Mouse (Mus musculus): ENCODE results near the gene Slc46a3.

Gene Slc46a3

DNA sequence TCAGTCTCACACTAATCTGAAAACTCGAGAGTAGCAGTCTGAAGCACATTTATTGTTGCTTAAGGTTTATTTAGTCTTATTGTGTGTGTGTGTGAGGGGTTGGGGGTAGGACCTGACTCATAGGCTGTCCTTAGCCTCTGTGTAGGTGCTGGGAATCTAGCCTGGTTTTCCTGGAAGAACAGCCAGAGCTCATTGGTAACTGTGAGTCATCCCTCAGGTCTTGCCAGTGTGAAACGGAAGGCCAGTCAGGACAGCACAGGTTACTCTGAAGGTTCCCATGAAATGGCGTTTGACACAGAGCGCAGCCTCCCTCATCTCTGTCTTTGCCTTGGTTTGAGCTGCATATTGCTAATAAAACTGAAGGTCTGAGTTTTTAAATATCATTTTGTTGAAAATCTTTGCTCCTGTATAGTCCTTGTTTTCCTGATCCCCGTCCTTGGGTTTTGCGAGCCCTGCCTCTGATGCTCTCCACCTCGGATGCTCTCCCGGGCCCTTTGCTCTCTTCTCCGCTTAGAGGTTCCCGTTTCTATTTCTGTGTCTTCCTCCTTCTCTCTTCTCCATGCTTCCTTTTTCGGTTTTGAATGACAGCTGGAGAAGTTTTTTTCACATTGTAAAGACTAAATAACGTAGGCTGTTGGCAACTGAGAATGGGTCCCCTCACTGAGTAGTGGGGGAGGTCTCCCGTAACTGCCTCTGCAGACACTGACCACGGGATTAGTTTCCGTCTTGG lies 23.4 kb downstream of the Slc46a3 start:
- ChIA-PET CTCF (interaction anchor here in 1 of 4 experiments (0.6 kb wide), 2 partner anchors 14 kb away, joined by 3 to 5 read pairs; no protein-coding TSS in a partner anchor), POLR2A (interaction anchor here in 3 of 4 experiments (0.6 to 4.6 kb wide), 9 partner anchors 8 to 657 kb away, joined by 3 to 20 read pairs (median 8); partner anchors contain the start of genes Slc46a3 (in 2 of the 3) and Pomp (in 1 of the 3))

DNA sequence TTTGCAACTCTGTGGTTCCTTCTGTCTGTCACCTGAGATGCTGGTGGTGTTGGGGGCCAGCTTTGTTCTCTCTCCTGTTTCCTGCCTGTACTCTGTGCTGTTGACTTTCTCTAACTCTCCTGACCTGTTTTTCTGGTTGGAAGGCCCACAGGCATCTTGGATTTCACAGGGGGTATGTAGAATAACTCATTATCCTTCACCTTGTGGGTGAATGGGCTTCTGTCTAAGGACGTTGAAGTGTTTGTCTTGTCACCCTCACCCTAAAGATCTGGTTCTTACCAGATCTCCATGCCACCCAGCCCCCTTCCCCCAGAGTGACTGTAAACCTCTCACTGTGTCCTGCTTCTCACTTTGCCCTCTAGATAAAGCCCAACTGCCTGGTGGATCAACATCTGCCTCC lies 24.3 kb downstream of the Slc46a3 start:
- ChIA-PET CTCF (interaction anchor here (0.6 to 2.0 kb wide), 9 partner anchors 13 to 540 kb away, joined by 3 to 11 read pairs (median 3); partner anchors contain the start of gene Slc46a3 (in 1 of the 4)), POLR2A (interaction anchor here in 3 of 4 experiments (0.6 to 4.6 kb wide), 17 partner anchors 8 to 656 kb away, joined by 3 to 20 read pairs (median 4); partner anchors contain the start of genes Pomp (in 2 of the 3) and Slc46a3 (in 2 of the 3))

DNA sequence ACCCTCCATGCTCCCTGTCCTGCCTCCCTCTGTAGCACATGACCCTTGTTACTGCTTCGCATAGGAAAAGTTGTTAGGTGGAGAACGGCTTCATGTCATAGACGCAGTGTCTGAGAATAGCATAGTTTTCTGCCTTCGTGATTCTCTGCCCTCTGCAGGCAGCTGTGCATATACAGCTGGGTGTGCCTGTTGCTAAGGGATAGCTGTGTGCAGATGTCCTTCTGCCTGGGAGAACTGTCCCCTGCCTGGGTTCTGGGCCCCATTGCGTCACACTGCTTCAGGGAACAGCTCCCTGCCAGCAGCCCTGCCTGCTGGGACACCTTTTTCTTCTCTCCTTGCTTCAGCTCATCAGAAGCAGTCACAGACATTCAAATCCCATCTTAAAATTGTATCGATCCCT lies 25.0 kb downstream of the Slc46a3 start:
- CTCF ChIA-PET: interaction anchor here (0.6 to 2.0 kb wide), 12 partner anchors 8 to 372 kb away, joined by 3 to 11 read pairs (median 3); partner anchors contain the start of genes Pomp (in 1 of the 4) and Slc46a3 (in 1 of the 4)
- POLR2A ChIA-PET: interaction anchor here in 3 of 4 experiments (0.7 to 4.6 kb wide), 17 partner anchors 8 to 461 kb away, joined by 3 to 20 read pairs (median 4); partner anchors contain the start of genes Pomp (in 3 of the 3) and Slc46a3 (in 2 of the 3)

DNA sequence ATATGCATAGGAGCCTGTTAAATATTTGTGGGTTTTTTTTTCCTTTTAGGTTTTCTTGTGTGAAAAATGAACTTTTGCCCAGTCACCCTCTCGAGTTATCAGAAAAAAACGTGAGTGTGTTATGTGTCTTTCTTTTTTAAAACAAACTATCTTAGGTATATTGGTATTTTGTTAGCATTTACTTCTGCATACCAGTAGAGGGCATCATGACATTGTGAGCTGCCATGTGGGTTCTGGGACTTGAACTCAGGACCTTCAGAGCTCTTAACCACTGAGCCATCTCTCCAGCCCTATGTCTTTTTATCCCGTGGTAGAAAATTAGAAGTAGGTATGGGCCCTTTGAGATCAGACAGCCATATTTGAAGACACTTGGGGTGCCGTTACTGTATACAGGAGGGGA lies 25.9 kb downstream of the Slc46a3 start:
- ChIA-PET CTCF (interaction anchor here in 3 of 4 experiments (0.6 to 2.0 kb wide), 9 partner anchors 8 to 415 kb away, joined by 3 to 11 read pairs (median 4); partner anchors contain the start of genes Pomp (in 1 of the 3) and Slc46a3 (in 1 of the 3)), POLR2A (interaction anchor here in 2 of 4 experiments (1.2 to 4.6 kb wide), 6 partner anchors 9 to 38 kb away, joined by 3 to 20 read pairs (median 6); partner anchors contain the start of gene Slc46a3 (in 1 of the 2))

DNA sequence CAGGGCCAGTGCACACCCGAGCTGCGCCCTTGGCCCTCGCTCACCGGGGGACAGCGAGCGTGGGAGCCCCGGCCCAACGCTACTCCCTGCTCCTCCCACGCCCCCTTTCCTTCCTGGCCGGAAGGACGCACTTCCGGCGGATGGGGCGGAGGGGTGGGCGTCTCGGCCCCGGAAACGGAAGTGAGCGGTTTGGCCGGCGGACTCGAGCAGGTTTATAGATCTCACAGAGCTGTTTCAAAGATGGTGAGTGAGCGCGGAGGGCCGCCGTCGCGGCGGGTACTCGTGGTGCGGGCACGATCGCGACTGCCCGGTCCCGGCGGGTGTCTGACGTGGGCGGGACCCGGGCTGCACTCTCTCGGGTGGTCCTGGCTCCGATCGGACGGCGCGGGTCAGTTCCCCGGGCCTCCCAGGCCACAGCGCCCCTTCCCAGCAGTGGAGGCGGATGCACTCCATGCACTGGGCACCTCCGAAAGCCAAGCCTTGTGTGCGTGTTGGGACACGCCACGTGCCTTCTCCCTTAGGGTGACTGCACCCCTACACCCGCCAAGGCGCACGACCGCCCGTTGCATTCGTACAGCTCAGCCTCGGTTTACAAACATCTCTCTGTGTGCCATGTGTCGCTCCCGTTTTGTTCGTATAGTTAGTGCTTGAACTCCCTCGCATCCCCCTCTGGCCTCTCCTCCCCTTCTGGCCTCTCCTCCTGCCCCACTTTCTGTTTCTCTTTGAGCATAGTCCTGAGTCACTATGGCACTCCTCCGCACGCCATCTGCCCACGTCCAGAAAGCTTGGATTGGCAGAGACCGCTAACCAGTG lies 34.0 kb downstream of the Slc46a3 start, which contains the start of gene Pomp:
Gene Pomp, plus strand, starts transcription at position 13 of the 813 bp plus-strand sequence.
- CTCF ChIA-PET: interaction anchor here in 3 of 4 experiments (0.6 to 1.8 kb wide), 5 partner anchors 9 to 472 kb away, joined by 3 to 5 read pairs (median 4); no protein-coding TSS in a partner anchor
- POLR2A ChIA-PET: interaction anchor here in 3 of 4 experiments (0.7 to 1.8 kb wide), 17 partner anchors 9 to 65 kb away, joined by 3 to 8 read pairs (median 4); partner anchors contain the start of gene Slc46a3 (in 3 of the 3)

DNA sequence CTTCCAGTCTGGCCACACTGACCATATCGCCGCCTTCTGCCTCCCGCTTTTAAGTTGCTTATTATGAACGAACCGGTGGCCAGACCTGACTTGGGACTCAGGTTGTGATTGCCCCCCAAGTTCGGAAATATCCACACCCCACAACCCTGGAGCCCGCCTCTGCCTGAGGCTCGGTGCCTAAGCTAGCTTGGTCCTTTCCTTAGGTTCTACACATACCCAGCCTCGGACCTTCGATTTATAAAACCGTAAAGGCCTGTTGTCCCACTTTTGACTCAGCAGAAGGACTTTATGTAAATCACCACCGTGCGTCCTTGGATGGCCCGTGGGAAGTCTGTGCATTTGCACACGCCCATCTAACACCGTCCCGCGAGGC lies 34.6 kb downstream of the Slc46a3 start:
- POLR2A ChIA-PET: interaction anchor here in 3 of 4 experiments (0.7 to 1.4 kb wide), 11 partner anchors 10 to 38 kb away, joined by 3 to 8 read pairs (median 3); partner anchors contain the start of gene Slc46a3 (in 2 of the 3)
- CTCF ChIA-PET: interaction anchor here in 3 of 4 experiments (0.8 to 1.8 kb wide), 4 partner anchors 9 to 410 kb away, joined by 3 to 5 read pairs (median 4); no protein-coding TSS in a partner anchor

DNA sequence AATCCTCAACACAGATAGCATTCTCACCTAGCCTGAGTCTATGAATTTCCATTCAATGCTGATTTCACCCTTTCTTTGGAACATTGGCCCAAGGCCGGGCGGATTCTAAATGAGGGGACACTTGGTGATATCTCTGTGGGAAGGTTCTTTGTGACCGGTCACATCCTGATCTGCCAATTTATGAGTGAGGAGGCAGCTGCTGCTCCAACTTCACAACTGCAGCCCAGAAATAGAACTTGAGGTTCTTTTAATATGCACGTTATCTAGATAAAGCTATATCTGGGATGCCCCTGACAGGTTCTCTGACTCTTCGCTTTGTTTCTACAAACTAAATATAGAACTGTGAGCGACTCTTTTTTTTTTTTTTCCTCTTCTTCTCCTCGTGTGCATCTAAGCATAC lies 44.4 kb downstream of the Slc46a3 start:
- CTCF ChIA-PET: interaction anchor here in 1 of 4 experiments (0.6 to 1.1 kb wide), 2 partner anchors 27 to 33 kb away, joined by 3 to 4 read pairs; no protein-coding TSS in a partner anchor
- POLR2A ChIA-PET: interaction anchor here in 2 of 4 experiments (0.6 kb wide), 2 partner anchors 32 to 353 kb away, joined by 3 read pairs; no protein-coding TSS in a partner anchor

DNA sequence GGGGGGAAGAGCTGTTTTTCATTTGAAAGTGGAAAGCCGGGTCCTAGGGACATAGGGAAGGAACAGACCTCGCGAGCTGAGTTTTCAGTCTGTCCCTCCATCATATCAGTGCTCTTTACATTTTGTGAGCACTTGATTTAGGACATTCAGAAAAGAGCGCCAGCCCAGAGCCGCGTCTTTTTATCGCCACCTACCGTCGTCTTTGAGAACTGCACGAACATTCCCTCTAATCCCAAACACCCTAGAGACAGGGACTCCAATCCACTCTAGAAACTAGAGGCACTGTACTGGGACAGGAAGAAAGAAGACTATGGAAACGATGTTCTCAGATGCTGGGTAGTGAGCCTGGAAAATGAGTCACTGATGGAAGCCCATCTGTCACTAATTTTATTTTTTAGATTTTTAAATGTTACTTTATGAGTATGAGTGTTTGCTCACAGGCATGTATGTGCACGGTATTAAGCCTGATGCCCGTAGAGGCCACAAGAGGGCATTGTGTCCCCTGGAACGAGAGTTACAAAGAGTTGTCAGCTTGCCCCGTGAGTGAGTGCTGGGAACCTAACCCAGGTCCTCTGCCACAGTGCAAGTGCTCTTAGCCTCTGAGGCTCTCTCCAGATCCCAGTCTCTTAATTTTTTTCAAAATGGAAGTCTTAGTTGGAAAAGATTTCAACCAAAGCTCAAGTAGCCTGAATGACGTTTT lies 46.3 kb downstream of the Slc46a3 start:
- POLR2A ChIA-PET: interaction anchor here in 2 of 4 experiments (0.6 to 1.9 kb wide), 3 partner anchors 13 to 419 kb away, joined by 3 to 4 read pairs (median 4); no protein-coding TSS in a partner anchor

DNA sequence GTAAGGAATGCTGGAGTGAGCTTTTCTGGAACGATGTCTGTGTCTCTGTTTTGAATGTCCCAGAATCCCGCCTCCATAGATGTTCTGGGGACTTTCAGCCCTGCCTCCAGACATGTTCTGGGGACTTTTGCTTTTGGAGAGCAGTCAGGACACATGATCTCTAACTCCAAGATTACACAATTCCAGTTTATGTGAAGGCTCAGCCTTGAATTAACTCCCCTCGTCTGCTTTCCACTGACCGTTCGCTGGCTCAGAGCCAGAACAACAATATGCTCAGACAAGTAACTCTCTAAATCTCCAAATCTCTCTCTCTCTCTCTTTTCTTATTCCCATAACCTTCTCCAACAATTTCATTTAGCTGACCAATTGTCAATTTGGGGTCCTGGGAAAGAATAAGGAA lies 47.3 kb downstream of the Slc46a3 start:
- CTCF ChIA-PET: interaction anchor here in 3 of 4 experiments (0.6 to 0.7 kb wide), 4 partner anchors 11 to 497 kb away, joined by 3 to 6 read pairs (median 4); no protein-coding TSS in a partner anchor
- POLR2A ChIA-PET: interaction anchor here in 2 of 4 experiments (1.0 to 1.9 kb wide), 2 partner anchors 12 to 72 kb away, joined by 3 to 4 read pairs; no protein-coding TSS in a partner anchor

More for the DNA sequence above, 46.3 kb downstream of the Slc46a3 start:
- CTCF ChIA-PET: interaction anchor here in 2 of 4 experiments (0.6 to 0.9 kb wide), 6 partner anchors 10 to 518 kb away, joined by 3 to 6 read pairs (median 4); no protein-coding TSS in a partner anchor

DNA sequence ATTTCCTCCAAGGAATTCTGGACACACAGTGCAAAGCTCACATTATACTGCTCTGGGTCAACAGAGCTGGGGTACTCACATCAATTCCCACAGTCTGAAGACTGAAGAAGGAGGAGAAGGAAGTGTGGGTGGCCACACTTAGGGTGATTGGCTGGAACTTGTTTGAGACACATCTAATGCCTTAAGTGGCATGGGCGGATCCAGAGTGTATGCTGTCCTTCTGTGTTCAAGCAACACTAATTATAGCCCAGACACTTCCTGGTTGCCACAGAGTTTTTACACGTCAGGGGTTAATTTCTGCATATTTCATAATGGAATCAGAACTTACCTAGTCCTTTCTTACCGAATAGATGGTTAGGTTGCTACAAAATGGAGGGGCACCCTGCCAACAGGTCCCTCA lies 49.3 kb downstream of the Slc46a3 start:
- POLR2A ChIA-PET: no interaction called here

DNA sequence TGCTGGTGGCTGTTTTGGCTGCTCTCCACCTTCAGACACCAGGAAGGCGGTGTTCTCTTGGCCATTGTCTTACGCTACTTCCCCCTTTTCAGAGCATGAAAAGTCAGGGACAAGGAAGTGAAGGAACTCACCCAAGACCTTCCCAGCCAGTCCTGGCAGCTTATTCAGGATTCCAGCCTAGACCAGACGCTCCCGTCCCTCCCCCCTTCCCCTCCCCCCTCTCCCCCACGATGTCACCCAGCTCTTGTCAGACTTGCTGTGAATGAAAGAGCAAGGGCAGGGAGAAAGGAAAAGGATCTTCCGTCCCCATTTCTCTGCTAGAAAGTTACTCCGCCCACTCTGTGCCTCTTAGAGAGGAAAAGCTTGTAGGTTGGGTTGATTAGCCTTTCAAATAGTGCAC lies 51.3 kb downstream of the Slc46a3 start:
- ChIA-PET CTCF (interaction anchor here (0.6 to 1.2 kb wide), 10 partner anchors 9 to 546 kb away, joined by 3 to 6 read pairs (median 3); no protein-coding TSS in a partner anchor), POLR2A (interaction anchor here in 3 of 4 experiments (0.6 to 1.8 kb wide), 13 partner anchors 8 to 341 kb away, joined by 3 to 11 read pairs (median 3); partner anchors contain the start of genes Slc46a3 (in 2 of the 3) and Pomp (in 1 of the 3))

More for the DNA sequence above, 49.3 kb downstream of the Slc46a3 start:
- CTCF ChIA-PET: interaction anchor here in 1 of 4 experiments (1.4 kb wide), 1 partner anchor 48 kb away, joined by 3 read pairs; no protein-coding TSS in a partner anchor

DNA sequence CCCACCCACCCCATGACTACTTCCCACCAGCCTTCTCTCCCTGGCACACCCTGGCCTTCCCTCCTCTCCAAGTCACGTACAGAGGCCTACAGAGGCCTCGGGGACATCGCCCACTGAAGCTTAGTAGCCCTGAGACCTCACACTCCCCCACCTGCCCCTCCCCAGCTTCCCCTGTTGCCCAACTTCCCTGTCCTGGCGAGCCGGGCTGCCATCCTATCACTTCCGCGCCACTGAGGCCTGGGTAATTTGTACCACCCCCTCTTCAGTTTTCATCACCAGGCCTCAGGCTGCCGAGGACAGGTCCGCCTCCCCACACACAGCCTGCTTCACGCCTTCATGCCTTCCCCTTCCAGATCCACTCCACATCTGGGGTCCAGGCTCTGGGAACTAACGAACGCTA lies 55.2 kb downstream of the Slc46a3 start:
- CTCF ChIA-PET: interaction anchor here in 1 of 4 experiments (0.7 kb wide), 1 partner anchor 219 kb away, joined by 4 read pairs; no protein-coding TSS in a partner anchor
- POLR2A ChIA-PET: interaction anchor here in 3 of 4 experiments (0.6 to 2.7 kb wide), 10 partner anchors 10 to 1992 kb away, joined by 3 to 14 read pairs (median 4); partner anchors contain the start of gene Slc46a3 (in 1 of the 3)

DNA sequence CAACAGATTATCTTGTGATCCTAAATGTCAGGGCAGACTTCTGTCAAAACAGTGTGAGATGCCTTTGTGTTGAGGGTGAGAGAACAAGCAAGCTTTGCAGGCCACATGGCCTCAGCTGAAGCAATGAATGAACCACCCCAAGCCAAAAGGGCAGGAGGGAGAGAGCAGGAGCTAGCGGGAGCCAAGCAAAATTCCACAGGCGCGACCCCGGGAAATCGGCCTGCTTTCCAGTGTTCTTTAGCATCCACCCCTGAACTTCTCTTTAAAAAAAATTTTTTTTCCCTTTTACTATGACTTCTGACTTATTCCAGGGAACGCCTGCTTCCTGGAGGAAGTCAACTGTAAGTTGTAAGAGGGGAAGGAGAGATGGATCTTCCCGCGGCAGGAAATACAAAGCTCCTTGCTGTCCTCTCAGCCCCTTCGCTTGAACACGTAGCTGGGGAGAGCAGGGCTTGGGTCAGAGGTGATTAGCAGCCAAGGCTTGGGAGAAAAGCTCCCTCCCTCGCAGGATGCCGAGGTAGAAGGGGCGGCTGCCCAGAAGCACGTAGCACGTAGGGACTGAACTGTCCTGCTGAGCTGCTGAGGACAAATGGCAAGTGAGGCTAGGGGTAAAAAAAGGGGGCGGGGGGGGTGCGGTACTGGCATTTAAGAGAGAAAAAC lies 59.6 kb downstream of the Slc46a3 start:
- ChIA-PET POLR2A (interaction anchor here in 3 of 4 experiments (0.5 to 1.7 kb wide), 15 partner anchors 8 to 1809 kb away, joined by 3 to 11 read pairs (median 3); partner anchors contain the start of gene Slc46a3 (in 2 of the 3)), CTCF (interaction anchor here in 3 of 4 experiments (0.6 to 1.1 kb wide), 9 partner anchors 9 to 1830 kb away, joined by 3 to 13 read pairs (median 4); no protein-coding TSS in a partner anchor)

DNA sequence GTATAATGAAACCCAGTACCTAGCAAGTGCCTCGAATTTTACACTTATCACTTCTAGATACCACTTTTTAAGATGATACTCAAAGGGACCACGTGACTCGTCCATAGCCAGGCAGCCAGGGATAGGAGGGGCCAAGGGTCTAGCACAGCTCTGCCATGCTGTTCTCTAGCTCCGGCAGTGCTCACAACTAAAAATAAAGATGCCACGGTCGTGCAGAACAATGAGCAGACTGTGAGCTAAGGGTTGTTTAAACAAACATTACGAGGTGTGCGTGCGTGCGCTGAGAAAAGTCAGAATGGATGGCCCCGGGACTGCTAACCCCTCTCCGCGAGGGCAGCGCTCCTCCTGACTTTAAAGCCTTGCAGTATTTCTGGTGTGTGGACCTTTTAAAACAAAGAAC lies 61.8 kb downstream of the Slc46a3 start:
- CTCF ChIA-PET: interaction anchor here in 1 of 4 experiments (0.8 to 0.9 kb wide), 2 partner anchors 24 to 423 kb away, joined by 7 to 9 read pairs; no protein-coding TSS in a partner anchor

DNA sequence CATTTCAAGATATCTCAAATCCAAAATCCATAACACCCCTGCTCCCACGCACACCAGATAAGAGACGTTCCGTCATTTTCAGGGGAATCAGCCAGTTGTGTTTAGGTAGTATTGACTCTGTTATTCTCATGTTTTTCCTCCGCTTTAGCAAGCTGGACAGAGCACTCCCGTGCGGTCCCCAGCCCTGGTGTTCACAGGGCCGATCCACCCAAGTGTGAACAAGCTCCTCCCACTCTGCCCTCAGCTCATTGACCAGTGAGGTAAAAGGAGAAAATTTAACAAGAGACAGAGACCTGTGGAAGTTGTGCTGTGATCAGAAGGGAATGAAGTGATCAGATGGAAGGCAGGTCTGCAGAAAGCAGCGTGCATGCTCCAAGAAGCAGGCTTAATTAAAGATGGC lies 65.8 kb downstream of the Slc46a3 start:
- ChIA-PET POLR2A (interaction anchor here in 2 of 4 experiments (0.6 to 2.7 kb wide), 3 partner anchors 9 to 900 kb away, joined by 4 to 14 read pairs (median 11); no protein-coding TSS in a partner anchor), CTCF (interaction anchor here in 1 of 4 experiments (1.1 kb wide), 1 partner anchor 66 kb away, joined by 3 read pairs; the partner anchor contains the start of gene Slc46a3)

More for the DNA sequence above, 61.8 kb downstream of the Slc46a3 start:
- POLR2A ChIA-PET: no interaction called here

All from embryonic stem cell, embryonic (primary cell).